Mouse (Mus musculus): ENCODE data around the gene Kcnd1.

Kcnd1 gene

DNA sequence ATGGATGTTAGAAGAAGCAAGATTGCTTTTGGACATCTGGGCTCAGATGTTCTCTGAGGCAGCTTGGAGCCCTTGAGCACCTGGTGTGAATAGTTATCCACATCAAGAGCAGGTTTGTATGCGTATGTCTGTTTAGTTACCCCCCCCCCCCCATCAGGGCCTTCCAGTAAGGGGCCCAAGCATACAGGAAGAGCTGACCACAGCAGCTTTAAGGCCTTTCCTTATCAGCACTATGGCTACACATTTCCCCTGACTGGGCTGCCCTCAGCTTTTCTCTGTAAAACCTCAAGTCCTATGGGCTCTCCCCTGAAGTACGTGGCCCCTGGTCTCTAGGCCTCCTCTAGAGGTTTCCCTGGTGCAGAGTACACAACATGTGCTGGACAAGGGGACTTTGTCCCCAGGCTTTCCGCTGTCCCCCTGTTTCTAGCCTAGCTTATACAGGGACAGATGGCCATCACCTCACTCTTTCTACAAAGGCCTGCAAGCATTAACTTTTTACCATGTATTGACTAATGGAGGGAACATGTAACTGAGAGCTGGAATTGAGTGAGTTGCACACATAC lies 37.2 kb downstream of the Kcnd1 start:
- DNase-seq: no peak

DNA sequence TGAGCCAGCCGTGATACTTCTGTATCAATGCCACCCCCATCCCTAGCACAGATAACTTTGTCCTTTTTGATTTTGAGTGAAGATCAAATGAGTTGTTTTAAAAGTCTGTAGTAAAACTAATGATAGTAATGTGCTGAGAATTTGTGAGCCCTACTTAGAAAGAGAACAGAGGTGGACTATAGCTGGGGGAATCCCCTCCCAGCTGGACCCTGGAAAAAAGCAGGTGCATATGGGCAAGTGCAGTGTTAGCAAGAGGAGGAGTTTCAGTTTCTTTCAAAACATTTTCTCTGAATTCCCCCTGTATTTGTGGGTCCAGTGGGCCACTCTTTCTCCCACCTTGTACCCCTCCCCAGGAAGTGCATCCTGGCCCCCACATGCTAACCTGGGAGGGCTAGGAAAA lies 41.1 kb downstream of the Kcnd1 start:
- DNase-seq: no peak

DNA sequence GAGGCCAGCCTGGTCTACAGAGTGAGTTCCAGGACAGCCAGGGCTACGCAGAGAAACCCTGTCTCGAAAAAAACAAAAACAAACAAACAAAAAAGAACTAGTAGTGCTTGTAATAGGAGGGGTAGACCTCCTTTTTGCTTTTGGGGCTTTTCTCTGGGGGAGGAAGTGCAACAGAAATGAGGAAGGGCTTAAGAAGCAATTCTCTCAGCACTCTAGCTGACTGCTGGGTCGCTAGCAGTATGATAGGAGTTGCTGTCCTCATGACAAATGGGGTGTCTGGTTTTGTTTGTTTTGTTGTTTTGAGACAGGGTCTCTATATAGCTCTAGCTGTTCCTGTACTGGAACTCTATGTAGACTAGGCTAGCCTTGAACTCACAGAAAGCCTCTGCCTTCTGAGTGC lies 42.5 kb downstream of the Kcnd1 start:
- DNase-seq: no peak

DNA sequence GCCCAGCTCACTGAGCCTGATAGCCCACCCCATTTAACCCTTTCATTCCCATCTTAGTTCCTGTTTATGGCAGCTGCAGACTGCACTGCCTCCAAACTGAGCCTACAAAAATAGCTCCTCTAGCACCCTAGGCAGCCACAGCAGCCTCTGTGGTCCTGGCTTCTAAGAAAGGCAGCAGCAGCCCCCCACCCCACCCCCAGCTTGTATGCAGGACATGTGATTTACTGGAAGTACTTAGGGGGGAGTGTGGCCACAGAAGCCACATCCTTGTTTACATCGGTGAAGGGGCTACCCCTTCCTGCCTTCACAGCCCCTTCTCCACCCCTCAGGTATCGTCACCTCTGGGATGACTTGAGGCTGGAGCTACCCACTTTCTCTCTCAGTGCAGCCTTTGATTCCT lies 43.3 kb downstream of the Kcnd1 start:
- DNase-seq: no peak

DNA sequence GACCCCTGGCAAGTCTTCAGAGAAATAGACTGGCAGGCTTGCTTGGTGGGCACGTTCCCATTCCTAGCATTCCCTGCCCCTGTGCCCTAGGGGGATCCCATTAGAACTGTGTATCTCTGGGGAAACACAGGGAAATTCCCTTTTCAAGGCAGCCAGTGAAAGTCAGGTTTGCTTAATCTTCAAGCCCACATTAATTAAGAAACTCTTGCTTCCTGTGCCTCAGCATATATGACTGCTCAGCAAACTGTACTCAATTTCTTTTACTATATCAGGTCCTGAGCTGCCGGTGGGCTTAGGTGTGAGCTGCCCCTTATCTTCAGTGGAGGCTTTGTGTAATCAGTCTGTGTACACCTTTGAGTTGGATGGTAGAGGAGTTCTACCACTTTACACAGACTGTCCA lies 43.7 kb downstream of the Kcnd1 start:
- no peak for DNase-seq

DNA sequence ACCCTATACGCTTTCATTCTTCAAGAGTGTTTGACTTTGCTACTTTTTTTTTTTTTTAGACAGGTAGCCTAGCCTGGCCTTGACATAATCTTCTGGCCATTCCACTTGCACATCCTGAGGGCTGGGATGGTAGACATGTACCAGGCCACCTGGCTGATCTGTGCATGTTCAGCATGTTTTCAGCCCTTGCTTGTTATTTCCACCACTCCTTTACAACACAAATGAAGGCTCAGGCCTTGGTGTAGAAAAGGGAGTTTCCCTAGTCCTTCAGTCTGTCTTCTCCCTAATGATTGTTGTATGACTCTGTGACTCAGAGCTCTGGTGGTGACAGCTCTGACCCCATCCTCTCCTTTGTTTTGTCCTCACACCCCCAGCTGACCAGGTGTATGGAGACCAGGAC lies 45.1 kb downstream of the Kcnd1 start:
- no peak for DNase-seq

DNA sequence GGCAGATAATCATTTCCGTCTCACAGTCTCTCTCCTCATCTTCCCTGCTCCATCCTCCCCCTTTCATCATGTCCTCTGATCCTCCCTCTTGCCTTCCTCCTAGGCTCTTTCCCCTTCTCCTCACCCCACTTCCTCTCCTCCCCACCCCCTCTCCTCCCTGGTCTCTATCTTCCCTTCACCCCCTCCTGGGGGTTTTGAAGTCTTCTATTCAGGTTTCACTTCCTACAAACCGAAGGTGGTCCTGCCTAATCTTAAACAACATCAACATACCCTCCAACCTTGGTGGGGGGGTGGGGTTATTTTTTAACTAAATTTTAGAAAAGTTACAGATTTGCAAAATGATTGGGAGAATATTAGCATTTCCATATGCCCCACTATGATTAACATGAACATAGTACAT lies 46.4 kb downstream of the Kcnd1 start:
- no peak for DNase-seq

DNA sequence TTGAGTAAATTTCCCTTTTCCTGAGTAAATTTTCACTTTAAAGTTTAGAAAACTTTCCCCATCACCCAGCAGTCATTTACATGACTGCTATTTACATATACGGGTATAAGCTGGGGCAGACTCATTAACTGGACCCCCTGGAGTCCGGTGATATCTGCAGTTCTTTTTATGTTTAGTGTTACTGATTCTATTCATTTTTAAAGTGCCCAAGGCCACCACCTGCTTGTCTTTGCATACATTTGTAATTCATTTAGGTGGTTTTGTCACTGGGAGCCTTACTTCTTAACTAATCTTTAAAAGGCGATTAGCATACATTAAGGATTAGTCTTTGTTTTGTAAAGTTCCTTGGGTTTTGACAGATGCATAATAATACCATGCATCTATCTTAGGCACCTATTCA lies 47.7 kb downstream of the Kcnd1 start:
- no peak for DNase-seq

DNA sequence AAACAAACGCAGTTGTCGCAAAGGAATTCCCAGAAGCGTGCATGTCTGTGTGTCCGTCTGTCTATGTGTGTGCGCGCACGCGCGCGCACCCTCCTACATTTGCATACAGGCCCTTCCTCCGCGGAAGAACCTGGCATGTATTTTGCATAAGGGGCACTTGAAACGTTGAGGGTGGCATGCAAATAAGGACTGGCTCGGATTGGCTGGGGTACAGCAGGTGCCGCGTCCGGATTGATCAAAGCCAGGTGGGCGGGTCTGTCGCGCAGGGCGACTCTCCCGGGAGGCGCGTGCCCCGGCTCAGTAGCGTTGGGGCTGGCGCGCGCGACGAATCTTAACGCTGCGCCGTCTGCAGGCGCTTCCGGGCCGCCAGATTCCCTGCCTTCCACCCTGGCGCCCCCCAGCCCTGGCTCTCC lies 55.9 kb downstream of the Kcnd1 start, which contains the start of gene Pim2:
Gene Pim2 (plus strand): TSS at position 256 of the 413 bp plus-strand sequence.
- peak; percentile 90 for DNase-seq

DNA sequence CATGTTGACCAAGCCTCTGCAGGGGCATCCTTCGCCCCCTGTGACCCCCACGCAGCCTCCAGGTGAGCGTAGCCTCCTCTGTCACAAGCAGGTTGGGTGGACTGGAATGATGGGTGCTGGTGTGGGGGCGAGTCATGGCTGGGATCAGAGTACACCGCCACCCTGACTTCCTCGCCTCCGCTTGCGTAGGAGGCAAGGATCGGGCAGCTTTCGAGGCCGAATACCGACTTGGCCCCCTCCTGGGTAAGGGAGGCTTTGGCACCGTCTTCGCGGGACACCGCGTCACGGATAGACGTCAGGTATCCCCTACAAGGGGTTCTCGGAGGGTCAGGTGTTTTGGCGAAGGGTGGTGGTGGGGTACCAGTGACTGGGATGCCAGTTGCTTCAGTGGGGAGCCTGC lies 56.4 kb downstream of the Kcnd1 start:
- no peak for DNase-seq

DNA sequence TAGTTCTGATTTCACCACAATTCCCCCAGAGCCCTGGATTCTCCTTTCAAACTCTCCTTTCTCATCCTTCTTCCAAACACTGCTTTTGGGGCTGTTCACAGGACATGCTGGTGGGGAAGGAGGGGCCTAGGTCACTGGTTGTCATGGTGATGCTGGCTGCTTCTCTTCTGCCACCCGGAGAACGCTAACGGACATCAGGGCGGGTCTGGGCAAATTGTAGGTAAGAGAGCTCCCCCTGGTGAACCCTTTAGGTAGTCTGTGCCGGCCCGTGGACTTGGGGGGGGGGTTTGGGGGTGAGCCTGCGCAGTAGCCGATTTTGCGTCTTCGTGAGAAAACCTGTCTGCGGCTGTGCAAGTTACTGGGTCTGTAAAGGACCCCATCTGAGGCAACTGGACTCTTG lies 57.7 kb downstream of the Kcnd1 start:
- peak; percentile 71 for DNase-seq

DNA sequence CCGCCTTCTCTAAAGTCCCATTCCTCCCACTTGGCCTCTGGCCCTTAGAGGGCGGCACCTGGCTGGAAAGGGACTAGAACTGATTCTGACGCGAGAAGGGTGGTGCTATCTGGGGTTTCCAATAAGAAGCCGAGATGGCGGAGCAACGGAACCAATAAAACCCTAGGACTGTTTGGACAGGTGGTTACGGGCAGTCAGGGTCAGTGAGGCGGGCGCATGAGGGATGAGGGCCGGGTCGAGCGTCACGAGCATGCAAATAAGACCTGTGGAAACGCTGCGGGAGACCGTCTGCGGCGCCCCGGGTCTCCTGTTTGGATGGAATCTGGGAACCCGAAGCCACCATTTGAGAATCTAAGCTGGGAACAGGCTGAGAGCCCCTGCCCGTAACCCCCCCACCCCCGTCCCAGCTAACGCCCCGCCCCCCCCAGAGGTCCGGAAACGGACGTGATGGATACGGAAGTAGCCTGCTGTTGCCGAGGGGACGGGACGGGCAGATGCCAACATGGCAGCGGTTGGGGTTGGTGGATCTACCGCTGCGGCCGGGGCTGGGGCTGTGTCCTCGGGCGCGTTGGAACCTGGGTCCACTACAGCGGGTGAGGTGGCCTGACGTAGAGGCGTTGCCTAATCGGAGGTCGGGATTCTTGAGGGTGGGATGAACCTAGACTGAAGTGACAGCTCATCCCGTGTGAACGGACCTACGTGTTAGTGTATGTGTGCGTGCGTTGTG lies 61.9 kb downstream of the Kcnd1 start, which contains the start of gene Slc35a2:
Gene Slc35a2 (plus strand): TSS at position 188 of the 727 bp plus-strand sequence.
- peak; percentile 96 for DNase-seq
